Mouse (Mus musculus) brain, adult 10 weeks (tissue): ENCODE results near the gene Gcnt4. TPM values are rescaled to one million over a fixed set of nuclear protein-coding genes. Genes with fewer than 3 reads are reported as not detected.

Experiments used
- polyA plus RNA-seq: library from polyadenylated mRNA; stranded (reverse); fragments of 350-450 nt; fragmentation: Illumina TruSeq; extraction: RNeasy Lipid Tissue Mini Kit (QIAGEN cat#74804); gene quantifications from one replicate; pipeline ENCODE4 v1.2.3, GENCODE M21; 2015; ENCODE audit warnings: low read depth, low replicate concordance

Gcnt4 gene
- polyA plus RNA-seq, result 6.9 TPM

GRCm38 (mm10) chr13:96923999-96924961 is at the start of gene Gcnt4:
Gcnt4 (plus strand) TSS chr13:96924689.

Other genes with a start within 250 kb of the Gcnt4 start
- gene Ankrd31, start 176.4 kb upstream of the Gcnt4 start, polyA plus RNA-seq, result 0.13 TPM
- not detected for gene 1700029F12Rik, start 109.7 kb downstream of the Gcnt4 start, polyA plus RNA-seq
- gene Fam169a, start 142.6 kb downstream of the Gcnt4 start, polyA plus RNA-seq, result 36.8 TPM
- not detected for gene Gm6169, start 174.5 kb downstream of the Gcnt4 start, polyA plus RNA-seq
- 25.6 TPM for gene Gfm2, start 213.2 kb downstream of the Gcnt4 start, polyA plus RNA-seq
- 71.4 TPM for gene Nsa2, start 213.2 kb downstream of the Gcnt4 start, polyA plus RNA-seq